Mouse (Mus musculus): ENCODE results near the gene Cep63. TPM values are rescaled to one million over a fixed set of nuclear protein-coding genes. Genes with fewer than 3 reads are reported as not detected.

Gene Cep63
- total RNA-seq, 2 experiments from 2014 or later, result 36.3 to 43.3 TPM

- no peak for ATAC-seq (replicated peaks; ENCODE audit: poor library complexity, severe bottlenecking)
These were observed 44.3 kb downstream of the Cep63 start for GRCm38 (mm10) chr9:102581921-102582469.

- ATAC-seq (replicated peaks; ENCODE audit: poor library complexity, severe bottlenecking), result peak; percentile 80
These were observed 48.9 kb downstream of the Cep63 start for GRCm38 (mm10) chr9:102577480-102577879.

- ATAC-seq (replicated peaks; ENCODE audit: poor library complexity, severe bottlenecking), result no peak
These were observed 53.4 kb downstream of the Cep63 start for GRCm38 (mm10) chr9:102572888-102573287.

GRCm38 (mm10) chr9:102558463-102558862, 67.9 kb downstream of the Cep63 start:
- no peak for ATAC-seq (replicated peaks; ENCODE audit: poor library complexity, severe bottlenecking)

GRCm38 (mm10) chr9:102553781-102554180, 72.6 kb downstream of the Cep63 start:
- ATAC-seq (replicated peaks; ENCODE audit: poor library complexity, severe bottlenecking), result no peak

GRCm38 (mm10) chr9:102551771-102552170, 74.6 kb downstream of the Cep63 start:
- no peak for ATAC-seq (replicated peaks; ENCODE audit: poor library complexity, severe bottlenecking)

- ATAC-seq (replicated peaks; ENCODE audit: poor library complexity, severe bottlenecking), result no peak
These were observed 77.1 kb downstream of the Cep63 start for GRCm38 (mm10) chr9:102549211-102549610.

GRCm38 (mm10) chr9:102547028-102547354, 79.3 kb downstream of the Cep63 start:
- no peak for ATAC-seq (replicated peaks; ENCODE audit: poor library complexity, severe bottlenecking)

GRCm38 (mm10) chr9:102546256-102547027, 79.9 kb downstream of the Cep63 start:
- no peak for ATAC-seq (replicated peaks; ENCODE audit: poor library complexity, severe bottlenecking)

- no peak for ATAC-seq (replicated peaks; ENCODE audit: poor library complexity, severe bottlenecking)
These were observed 80.7 kb downstream of the Cep63 start for GRCm38 (mm10) chr9:102545406-102546255.

GRCm38 (mm10) chr9:102544773-102545366, 81.5 kb downstream of the Cep63 start:
- ATAC-seq (replicated peaks; ENCODE audit: poor library complexity, severe bottlenecking), result peak; percentile 45; the same call in 1 of the 2 replicates

GRCm38 (mm10) chr9:102544116-102544772, 82.1 kb downstream of the Cep63 start:
- no peak for ATAC-seq (replicated peaks; ENCODE audit: poor library complexity, severe bottlenecking)

- ATAC-seq (replicated peaks; ENCODE audit: poor library complexity, severe bottlenecking), result no peak
These were observed 82.6 kb downstream of the Cep63 start for GRCm38 (mm10) chr9:102543761-102544115.

GRCm38 (mm10) chr9:102542540-102542939, 83.8 kb downstream of the Cep63 start:
- ATAC-seq (replicated peaks; ENCODE audit: poor library complexity, severe bottlenecking), result peak; percentile 53

- ATAC-seq (replicated peaks; ENCODE audit: poor library complexity, severe bottlenecking), result peak; percentile 67
These were observed 84.7 kb downstream of the Cep63 start for GRCm38 (mm10) chr9:102541666-102542065.

GRCm38 (mm10) chr9:102539699-102540098, 86.6 kb downstream of the Cep63 start:
- ATAC-seq (replicated peaks; ENCODE audit: poor library complexity, severe bottlenecking), result peak; percentile 61

GRCm38 (mm10) chr9:102536968-102537367, 89.4 kb downstream of the Cep63 start:
- ATAC-seq (replicated peaks; ENCODE audit: poor library complexity, severe bottlenecking), result no peak

Data from granulocyte monocyte progenitor cell, adult 5-6 weeks (primary cell).